Mouse (Mus musculus) cerebellum, adult 11-12 months (tissue): ENCODE measurements around the gene Rps8.
A peak's percentile ranks its signal among the peaks of the same experiment; 100 is the strongest.
"Not testable (repeated sequence)": the region's sequence is repeated elsewhere in the genome, so short reads cannot be mapped to it uniquely, and the experiment has no call there.

Experiments
- DNase-seq: peaks from one replicate; pipeline ENCODE4 v3.0.0; 2022

Gene Rps8

GRCm38 (mm10) chr4:117155792-117156355 is at the start of gene Rps8:
Rps8 (minus strand) TSS chr4:117156243.
- peak; percentile 87 for DNase-seq

GRCm38 (mm10) chr4:117202992-117203354 is 46.9 kb upstream of the Rps8 start:
- DNase-seq = no peak

GRCm38 (mm10) chr4:117202046-117202991 is 46.3 kb upstream of the Rps8 start:
- DNase-seq = no peak

- DNase-seq = no peak
Observed at GRCm38 (mm10) chr4:117191804-117192203, 35.8 kb upstream of the Rps8 start.

- no peak for DNase-seq
Observed at GRCm38 (mm10) chr4:117190660-117191059, 34.6 kb upstream of the Rps8 start.

GRCm38 (mm10) chr4:117189856-117190543 is 34.0 kb upstream of the Rps8 start:
- no peak for DNase-seq

- DNase-seq = peak; percentile 65
Observed at GRCm38 (mm10) chr4:117189382-117189855, 33.4 kb upstream of the Rps8 start.

- DNase-seq = no peak
Observed at GRCm38 (mm10) chr4:117188969-117189368, 32.9 kb upstream of the Rps8 start.

GRCm38 (mm10) chr4:117182759-117183096 is 26.7 kb upstream of the Rps8 start:
- DNase-seq = not testable (repeated sequence)

- DNase-seq = peak; percentile 85
Observed at GRCm38 (mm10) chr4:117181863-117182758, 26.1 kb upstream of the Rps8 start, which contains the start of gene Kif2c. Kif2c (minus strand) TSS chr4:117182639.

- no peak for DNase-seq
Observed at GRCm38 (mm10) chr4:117169936-117170335, 13.9 kb upstream of the Rps8 start.

GRCm38 (mm10) chr4:117161183-117161582 is 5.1 kb upstream of the Rps8 start:
- no peak for DNase-seq

- DNase-seq = no peak
Observed at GRCm38 (mm10) chr4:117159666-117160065, 3.6 kb upstream of the Rps8 start.

- no peak for DNase-seq
Observed at GRCm38 (mm10) chr4:117156372-117156771, 329 bp upstream of the Rps8 start.

- DNase-seq = peak; percentile 50
Observed at GRCm38 (mm10) chr4:117155020-117155791, 837 bp downstream of the Rps8 start.

- no peak for DNase-seq
Observed at GRCm38 (mm10) chr4:117152714-117153113, 3.3 kb downstream of the Rps8 start.

- DNase-seq = no peak
Observed at GRCm38 (mm10) chr4:117151416-117151815, 4.6 kb downstream of the Rps8 start.

- DNase-seq = no peak
Observed at GRCm38 (mm10) chr4:117150212-117150733, 5.8 kb downstream of the Rps8 start.

- no peak for DNase-seq
Observed at GRCm38 (mm10) chr4:117149291-117150211, 6.5 kb downstream of the Rps8 start.

- no peak for DNase-seq
Observed at GRCm38 (mm10) chr4:117148815-117149214, 7.2 kb downstream of the Rps8 start.
